Mouse (Mus musculus): Measurements from ENCODE around the gene Lamc3.
"Not testable (repeated sequence)": the region's sequence is repeated elsewhere in the genome, so short reads cannot be mapped to it uniquely, and the experiment has no call there.

Lamc3 gene

DNA sequence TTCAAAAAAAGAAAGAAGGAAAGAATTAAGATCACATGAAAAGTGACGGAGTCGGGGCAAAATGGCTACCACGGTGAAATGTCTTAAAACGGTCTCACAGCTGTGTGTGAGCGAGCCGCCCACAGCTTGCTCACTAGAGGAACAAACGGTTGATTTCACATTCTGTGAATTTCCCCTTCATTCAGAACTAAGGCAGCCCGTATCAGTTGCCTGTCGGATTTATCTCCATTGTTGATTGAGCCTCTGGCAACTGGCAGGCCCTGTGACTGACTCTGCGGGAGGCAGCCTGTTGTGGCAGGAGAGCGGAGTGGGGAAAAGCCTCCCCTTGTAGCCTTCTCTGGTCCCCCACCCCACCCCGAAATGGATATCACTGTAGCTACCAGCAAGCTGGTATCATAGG is 10.6 kb upstream of the Lamc3 start:
- no peak for DNase-seq (ENCODE audit: low spot score)

DNA sequence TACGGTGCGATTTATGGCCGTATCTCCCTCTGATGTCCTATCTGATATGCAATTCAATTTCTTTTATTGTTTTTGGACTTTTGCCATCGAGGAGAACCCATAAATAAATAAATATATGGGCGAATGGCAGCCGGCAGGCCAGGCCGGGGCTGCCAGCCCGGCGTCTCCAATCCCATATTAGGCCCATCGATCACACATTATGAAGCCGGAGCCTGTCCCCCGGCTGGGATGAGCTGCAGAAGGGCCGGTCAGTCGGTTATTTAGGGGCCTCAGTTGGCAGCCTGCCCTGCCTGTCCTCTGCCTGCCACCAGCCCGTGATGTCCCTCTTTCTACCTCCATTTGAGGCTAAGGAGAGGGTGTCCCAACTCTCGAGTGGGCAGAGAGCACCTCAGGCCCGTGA is 8.5 kb upstream of the Lamc3 start:
- no peak for DNase-seq (ENCODE audit: low spot score)

GRCm38 (mm10) chr2:31880868-31881267 is 6.2 kb upstream of the Lamc3 start:
- no peak for DNase-seq (ENCODE audit: low spot score)

DNA sequence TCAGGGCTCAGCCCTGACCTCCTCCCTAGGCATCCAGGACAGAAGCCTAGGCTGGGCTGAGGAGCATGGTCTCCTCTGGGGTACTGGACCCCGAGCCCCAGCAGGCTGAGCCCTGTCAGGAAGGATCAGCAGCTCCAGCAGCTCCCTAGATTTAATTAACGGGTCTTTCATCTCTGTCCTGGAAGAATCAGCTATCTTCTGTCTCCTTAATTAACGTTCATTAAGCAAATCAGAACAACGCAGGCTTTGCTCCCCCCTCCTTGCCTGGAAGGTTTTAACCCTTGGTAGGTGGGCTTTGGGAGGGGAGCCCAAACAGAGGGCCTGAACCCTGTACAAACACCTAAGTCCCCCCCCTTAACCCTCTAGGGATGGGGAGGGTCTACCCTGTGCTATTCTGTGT is 4.0 kb upstream of the Lamc3 start:
- DNase-seq (ENCODE audit: low spot score) = no peak

DNA sequence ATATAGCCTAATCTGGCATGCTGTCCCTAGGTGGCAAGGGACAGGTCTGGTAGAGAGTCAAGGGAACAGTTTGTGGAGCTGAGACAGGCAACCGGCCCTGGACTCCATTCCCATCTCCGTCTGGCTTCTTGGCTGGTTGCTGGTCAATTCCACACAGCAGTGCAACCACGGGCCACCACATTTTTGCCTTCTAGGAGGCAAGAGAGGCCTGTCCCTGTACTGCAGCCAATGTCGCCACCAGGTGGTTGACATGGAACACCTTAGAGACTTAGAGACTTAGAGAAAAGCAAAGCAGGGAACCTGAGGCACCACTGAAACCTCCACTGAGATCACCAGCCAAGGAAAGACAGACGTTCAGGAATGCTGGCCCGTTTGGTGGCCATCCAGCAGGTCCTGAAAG is 2.3 kb upstream of the Lamc3 start:
- DNase-seq (ENCODE audit: low spot score) = no peak

DNA sequence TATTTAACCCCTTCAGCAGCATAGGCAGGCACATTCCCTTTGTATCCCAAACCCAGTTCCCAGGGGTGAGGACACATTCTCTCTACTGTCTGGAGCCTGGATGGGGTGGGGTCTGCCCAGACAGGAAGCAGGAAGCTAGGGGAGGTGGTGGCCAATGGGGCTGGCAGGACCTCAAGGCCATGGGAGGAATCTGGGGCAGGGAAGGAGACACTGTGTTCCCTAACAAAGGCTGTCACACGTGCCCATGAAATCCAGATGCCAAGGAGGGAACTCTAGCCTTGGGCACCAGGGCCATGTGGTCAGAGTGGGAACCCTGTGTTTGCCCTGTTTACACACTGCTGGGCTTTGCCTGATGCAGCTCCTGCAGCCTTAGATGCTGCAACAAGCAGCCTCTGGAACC is 1.8 kb downstream of the Lamc3 start:
- no peak for DNase-seq (ENCODE audit: low spot score)

- DNase-seq (ENCODE audit: low spot score) = no peak
These were observed 4.1 kb downstream of the Lamc3 start for GRCm38 (mm10) chr2:31891219-31891618.

- no peak for DNase-seq (ENCODE audit: low spot score)
These were observed 6.1 kb downstream of the Lamc3 start for GRCm38 (mm10) chr2:31893110-31893669.

DNA sequence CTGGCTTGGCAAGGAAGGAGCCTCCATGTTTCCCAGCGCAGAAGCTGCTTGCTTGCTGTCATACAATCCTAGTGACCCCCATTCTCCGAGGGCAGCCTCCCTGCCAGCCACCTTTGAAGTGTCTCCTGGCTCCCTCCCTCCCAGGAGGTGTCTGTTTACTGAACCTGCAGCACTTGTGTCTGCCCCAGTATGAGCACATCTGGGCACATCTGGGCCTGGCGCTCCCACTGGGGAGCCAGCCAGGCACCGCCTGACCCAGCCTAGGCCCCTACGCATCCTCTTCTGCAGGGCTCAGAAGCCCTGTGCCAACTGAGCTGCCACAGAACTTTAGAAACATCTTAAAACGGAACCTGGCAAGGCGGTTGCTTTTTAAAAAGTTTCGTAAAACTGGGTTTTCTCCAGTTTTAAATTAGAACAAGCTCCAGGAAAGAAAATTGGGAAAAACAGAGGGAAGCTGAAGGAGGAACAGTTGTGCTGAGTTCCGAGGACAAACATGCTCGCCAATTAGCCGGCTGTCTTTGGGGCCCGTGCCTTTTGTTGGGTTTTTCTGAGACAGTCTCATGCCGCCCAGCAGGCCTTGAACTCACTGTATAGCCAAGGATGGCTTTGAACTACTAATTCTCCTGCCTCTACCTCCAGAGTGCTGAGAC is 7.3 kb downstream of the Lamc3 start:
- no peak for DNase-seq (ENCODE audit: low spot score)

- DNase-seq (ENCODE audit: low spot score) = no peak
These were observed 13.8 kb downstream of the Lamc3 start for GRCm38 (mm10) chr2:31900932-31901331.

DNA sequence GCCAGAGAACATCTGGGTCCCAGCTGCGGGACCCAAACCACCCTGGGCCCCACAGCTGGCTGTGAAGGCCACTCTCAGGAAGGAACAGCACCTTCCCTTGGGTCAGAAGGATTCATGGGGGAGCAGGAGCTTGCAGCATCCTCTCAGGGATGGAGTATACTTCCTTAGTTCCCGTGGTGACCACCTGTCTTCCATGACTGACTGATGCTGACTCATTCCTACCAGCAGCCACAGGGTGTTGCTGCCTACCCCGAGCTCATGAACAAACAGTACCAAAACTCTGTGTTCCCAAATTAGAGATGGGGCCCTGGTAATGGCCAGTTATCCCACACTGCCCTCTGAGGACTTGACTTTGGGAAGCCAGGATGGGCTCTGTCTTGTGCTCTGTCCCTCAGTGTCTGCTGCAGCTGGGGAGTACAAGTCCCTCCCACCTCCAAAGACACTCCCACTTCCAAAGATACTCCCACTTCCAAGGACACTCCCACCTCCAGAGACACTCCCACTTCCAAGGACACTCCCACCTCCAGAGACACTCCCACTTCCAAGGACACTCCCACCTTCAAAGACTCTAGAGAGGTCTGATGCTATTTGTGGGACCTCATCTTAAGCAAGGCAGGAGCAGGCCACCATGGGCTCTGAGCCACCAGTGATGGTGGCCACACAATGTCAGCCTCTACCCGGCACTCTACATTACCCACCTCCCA is 14.7 kb downstream of the Lamc3 start:
- DNase-seq (ENCODE audit: low spot score) = no peak

- DNase-seq (ENCODE audit: low spot score) = no peak
These were observed 17.0 kb downstream of the Lamc3 start for GRCm38 (mm10) chr2:31904089-31904488.

GRCm38 (mm10) chr2:31904622-31905021 is 17.5 kb downstream of the Lamc3 start:
- DNase-seq (ENCODE audit: low spot score) = no peak

- no peak for DNase-seq (ENCODE audit: low spot score)
These were observed 18.6 kb downstream of the Lamc3 start for GRCm38 (mm10) chr2:31905682-31906081.

DNA sequence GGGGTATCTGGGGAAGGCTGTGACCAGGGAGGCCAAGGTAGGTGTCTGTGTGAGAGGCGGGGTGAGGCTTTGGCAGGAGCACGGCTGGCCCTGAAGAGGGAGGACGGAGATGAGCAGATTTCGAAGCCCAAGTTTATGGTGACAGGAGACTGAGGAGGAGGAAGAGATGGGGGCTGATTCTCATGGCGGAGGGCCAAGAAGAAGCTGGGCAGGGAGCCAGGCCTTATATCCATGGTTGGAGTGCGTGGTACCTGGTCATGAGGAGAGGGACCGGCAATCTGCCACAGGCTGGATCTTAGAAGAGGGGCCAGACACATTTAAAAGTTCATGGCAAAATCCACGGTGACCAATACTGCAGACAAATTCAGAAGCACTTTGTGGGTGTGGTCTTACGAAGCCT is 19.3 kb downstream of the Lamc3 start:
- DNase-seq (ENCODE audit: low spot score) = no peak

DNA sequence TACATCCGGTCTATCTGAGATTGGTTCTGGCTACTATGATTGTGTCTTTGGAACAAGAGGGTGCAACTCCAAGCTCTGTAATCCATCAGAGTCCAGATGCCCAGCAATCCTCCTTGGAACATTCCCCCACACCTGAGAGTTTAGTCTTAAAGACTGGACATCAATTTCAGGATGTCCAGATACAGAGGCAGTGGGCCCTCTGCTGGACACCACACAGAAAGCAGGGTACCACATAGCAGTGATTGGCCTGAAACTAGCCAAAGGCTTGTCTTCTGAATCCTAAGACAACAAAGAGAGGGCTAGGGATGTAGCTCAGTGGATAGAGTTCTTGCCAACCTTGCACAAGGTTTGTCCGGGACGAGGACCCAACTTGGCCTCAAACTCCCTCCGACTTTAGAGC is 25.5 kb downstream of the Lamc3 start:
- DNase-seq (ENCODE audit: low spot score) = no peak

- not testable (repeated sequence) for DNase-seq (ENCODE audit: low spot score)
These were observed 27.1 kb downstream of the Lamc3 start for GRCm38 (mm10) chr2:31914213-31914612.

DNA sequence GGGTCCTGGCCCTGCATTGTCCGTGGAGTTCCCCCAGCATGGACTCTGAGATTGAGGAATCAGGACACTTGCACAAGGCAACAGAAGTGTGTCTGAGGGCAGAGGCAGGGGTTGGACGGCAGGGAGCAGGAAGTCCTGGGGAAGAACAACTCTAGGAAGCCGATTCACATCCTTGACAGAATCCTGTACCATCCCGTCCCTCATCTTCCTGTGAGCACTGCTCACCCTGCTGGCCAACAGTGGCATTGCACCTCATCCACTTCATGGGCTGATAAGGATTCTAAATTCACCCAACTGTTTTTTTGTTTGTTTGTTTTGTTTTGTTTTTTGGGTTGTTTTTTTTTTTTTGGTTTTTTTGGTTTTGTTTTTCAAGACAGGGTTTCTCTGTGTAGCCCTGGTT is 28.0 kb downstream of the Lamc3 start:
- peak; percentile 72 for DNase-seq (ENCODE audit: low spot score)

GRCm38 (mm10) chr2:31917636-31918035 is 30.5 kb downstream of the Lamc3 start:
- DNase-seq (ENCODE audit: low spot score) = peak; percentile 28

GRCm38 (mm10) chr2:31923645-31924044 is 36.6 kb downstream of the Lamc3 start:
- no peak for DNase-seq (ENCODE audit: low spot score)

DNA sequence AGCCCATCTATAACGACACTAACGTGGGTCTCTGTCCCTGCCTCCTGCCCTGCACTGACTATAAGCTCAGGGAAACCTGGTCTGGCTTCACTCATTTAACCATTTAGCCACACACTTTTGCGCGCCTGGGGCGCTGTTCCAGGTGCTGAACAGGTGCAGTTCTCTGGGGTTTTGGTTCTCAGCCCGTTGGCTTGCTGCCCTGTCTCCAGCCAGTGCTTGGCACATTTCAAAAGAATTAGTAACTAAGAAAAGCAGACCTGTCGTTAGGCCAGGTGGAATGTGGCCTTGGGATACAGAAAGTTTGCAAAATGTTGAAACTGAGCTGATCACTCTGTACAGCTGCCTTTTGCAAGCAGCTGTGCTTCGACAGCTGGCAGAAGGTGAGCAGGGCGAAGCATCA is 37.7 kb downstream of the Lamc3 start:
- peak; percentile 60 for DNase-seq (ENCODE audit: low spot score)

GRCm38 (mm10) chr2:31925936-31926335 is 38.8 kb downstream of the Lamc3 start:
- DNase-seq (ENCODE audit: low spot score) = no peak

- DNase-seq (ENCODE audit: low spot score) = no peak
These were observed 42.6 kb downstream of the Lamc3 start for GRCm38 (mm10) chr2:31929664-31930063.

- no peak for DNase-seq (ENCODE audit: low spot score)
These were observed 47.5 kb downstream of the Lamc3 start for GRCm38 (mm10) chr2:31934551-31934950.
